In genomic region chr6:83043993-83044392, GRCm38 (mm10) we compare ENCODE assay signal across 24 mouse cellular contexts. TPM values are rescaled to one million over a fixed set of nuclear protein-coding genes. Genes with fewer than 3 reads are reported as not detected.
DNase-seq lines count a peak whose midpoint lies in the region; ATAC-seq and TF ChIP-seq lines count a peak whose summit lies in the region.
"Had no signal": no experiment of that assay in that cellular context is flagged by ENCODE, and none has a peak within 500 bp of the region (broad histone marks: within the 10 kb centered on the region; RNA-seq: fewer than 3 reads in every experiment).

No protein-coding gene starts in this region.

- H3K27ac ChIP-seq in heart, embryonic 12.5 days (ENCODE audit: poor library complexity, severe bottlenecking), result peak overlapping the region; percentile 66
- H3K27ac ChIP-seq in lung, embryonic 14.5 days (ENCODE audit: low read depth), result peak overlapping the region; percentile 24; the same call in 1 of the 2 replicates
- peak overlapping the region; percentile 57; the same call in 1 of the 2 replicates for H3K27ac ChIP-seq in brown adipose tissue, adult 24 weeks (replicated peaks; ENCODE audit: low read depth, low read length)
- H3K27ac ChIP-seq in stomach, postnatal 0 days (replicated peaks), result no peak overlapping the region
- H3K27ac ChIP-seq: forebrain, embryonic 13.5 days; heart, adult 2 months; hindbrain, embryonic 15.5 days; kidney, embryonic 15.5 days; layer of hippocampus, adult 2 months; left cerebral cortex, adult 2 months; liver, embryonic 12.5 days; midbrain, embryonic 12.5 days; neural tube, embryonic 13.5 days; stomach, embryonic 15.5 days had no signal

- intact Hi-C loops in heart, postnatal 36 days (cut with DNase I), result no loop called here

- 82% methylated on average over 5 of the region's 5 CpGs for WGBS in heart, embryonic 12.5 days
- WGBS in lung, embryonic 14.5 days, result 82% methylated on average over 5 of the region's 5 CpGs
- 89% methylated on average over 5 of the region's 5 CpGs for WGBS in lung, adult 2 months
- WGBS in stomach, postnatal 0 days, result 91% methylated on average over 5 of the region's 5 CpGs

- ATAC-seq in heart, embryonic 12.5 days (ENCODE audit: insufficient number of reproducible peaks, low FRiP score), result no peak
- ATAC-seq in lung, embryonic 14.5 days (ENCODE audit: insufficient read depth), result no peak
- peak; percentile 37; the same call in 1 of the 2 replicates for ATAC-seq in stomach, postnatal 0 days (ENCODE audit: low FRiP score, low TSS enrichment)
- ATAC-seq: CD4-positive, CD25-positive, alpha-beta regulatory T cell, adult 4 months; forebrain, embryonic 13.5 days; liver, embryonic 12.5 days had no signal

- H3K36me3 ChIP-seq in heart, embryonic 12.5 days, result no peaks in the 10 kb centered on the region
- 0 out of 2 replicates have a peak, but pooled peaks cover 8% of the 10 kb centered on the region for H3K36me3 ChIP-seq in lung, embryonic 14.5 days (ENCODE audit: insufficient read depth)
- no peaks in the 10 kb centered on the region for H3K36me3 ChIP-seq in stomach, postnatal 0 days (ENCODE audit: control insufficient read depth, insufficient read depth, low read length)
- H3K36me3 ChIP-seq: hindbrain, embryonic 15.5 days; kidney, embryonic 15.5 days; liver, embryonic 12.5 days; midbrain, embryonic 12.5 days; neural tube, embryonic 13.5 days; stomach, embryonic 15.5 days had no signal

- H3K4me2 ChIP-seq in heart, embryonic 12.5 days, result no peak overlapping the region
- H3K4me2 ChIP-seq in lung, embryonic 14.5 days, result no peak overlapping the region
- H3K4me2 ChIP-seq in stomach, postnatal 0 days (replicated peaks; ENCODE audit: low read depth), result no peak overlapping the region
- H3K4me2 ChIP-seq: forebrain, embryonic 13.5 days; hindbrain, embryonic 15.5 days; kidney, embryonic 15.5 days; liver, embryonic 12.5 days; midbrain, embryonic 12.5 days; neural tube, embryonic 13.5 days; stomach, embryonic 15.5 days had no signal

- H3K4me3 ChIP-seq in heart, embryonic 12.5 days, result no peak overlapping the region
- no peak overlapping the region for H3K4me3 ChIP-seq in lung, embryonic 14.5 days (ENCODE audit: low read depth, low read length)
- no peak overlapping the region for H3K4me3 ChIP-seq in lung, adult 2 months (replicated peaks; ENCODE audit: extremely low read depth, low read depth, low read length)
- H3K4me3 ChIP-seq in brown adipose tissue, adult 24 weeks (ENCODE audit: insufficient read depth, low read depth, low read length), result no peak overlapping the region
- no peak overlapping the region for H3K4me3 ChIP-seq in stomach, postnatal 0 days (ENCODE audit: low read depth, low read length)
- H3K4me3 ChIP-seq: forebrain, embryonic 13.5 days; heart, adult 2 months; hindbrain, embryonic 15.5 days; kidney, embryonic 15.5 days; layer of hippocampus, adult 2 months; left cerebral cortex, adult 2 months; liver, embryonic 12.5 days; midbrain, embryonic 12.5 days; neural tube, embryonic 13.5 days; stomach, embryonic 15.5 days had no signal

- no peak overlapping the region for H3K9ac ChIP-seq in heart, embryonic 12.5 days
- H3K9ac ChIP-seq in lung, embryonic 14.5 days, result no peak overlapping the region
- H3K9ac ChIP-seq in stomach, postnatal 0 days (ENCODE audit: low read length), result no peak overlapping the region
- H3K9ac ChIP-seq: forebrain, embryonic 13.5 days; hindbrain, embryonic 15.5 days; kidney, embryonic 15.5 days; liver, embryonic 12.5 days; liver, postnatal 0 days; midbrain, embryonic 12.5 days; neural tube, embryonic 13.5 days; stomach, embryonic 15.5 days had no signal

- no peak for TF ChIP-seq EP300 in stomach, postnatal 0 days (optimal IDR thresholded peaks at IDR 0.05)

- no peak for DNase-seq in heart, postnatal 36 days
- no peak for DNase-seq in lung, embryonic 14.5 days
- no peak for DNase-seq in lung, adult 2 months
- DNase-seq in stomach, postnatal 0 days (ENCODE audit: low spot score), result no peak
- DNase-seq in spleen, adult 18-20 months, result no peak
- DNase-seq: adrenal gland, postnatal 25 days; cerebellum, adult 8-10 months; cerebellum, postnatal 25 days; gastrocnemius, postnatal 36 days; liver, postnatal 0 days; thymus, postnatal 14 days had no signal

- peaks cover 20% of the 10 kb centered on the region for H3K4me1 ChIP-seq in heart, embryonic 12.5 days (replicated peaks)
- no peaks in the 10 kb centered on the region for H3K4me1 ChIP-seq in lung, embryonic 14.5 days (ENCODE audit: insufficient read depth)
- no peaks in the 10 kb centered on the region for H3K4me1 ChIP-seq in lung, adult 2 months (ENCODE audit: control insufficient read depth, insufficient read depth, low read length)
- H3K4me1 ChIP-seq in brown adipose tissue, adult 24 weeks (ENCODE audit: control insufficient read depth, insufficient read depth, insufficient read length, low read length), result no peaks in the 10 kb centered on the region; the same call in 1 of the 2 replicates
- no peaks in the 10 kb centered on the region for H3K4me1 ChIP-seq in stomach, postnatal 0 days (replicated peaks; ENCODE audit: control insufficient read depth, insufficient read depth)
- H3K4me1 ChIP-seq: forebrain, embryonic 13.5 days; hindbrain, embryonic 15.5 days; kidney, embryonic 15.5 days; midbrain, embryonic 12.5 days; neural tube, embryonic 13.5 days; stomach, embryonic 15.5 days had no signal

- peaks cover 64% of the 10 kb centered on the region for H3K27me3 ChIP-seq in heart, embryonic 12.5 days (replicated peaks)
- H3K27me3 ChIP-seq in lung, embryonic 14.5 days (ENCODE audit: insufficient read depth, low read length), result no peaks in the 10 kb centered on the region
- H3K27me3 ChIP-seq in stomach, postnatal 0 days (ENCODE audit: control insufficient read depth, insufficient read depth, low read length), result no peaks in the 10 kb centered on the region
- H3K27me3 ChIP-seq: forebrain, embryonic 13.5 days; hindbrain, embryonic 15.5 days; kidney, embryonic 15.5 days; liver, embryonic 12.5 days; midbrain, embryonic 12.5 days; neural tube, embryonic 13.5 days; stomach, embryonic 15.5 days had no signal

- TF ChIP-seq POLR2A in lung, adult 2 months (IDR thresholded peaks at IDR 0.05; ENCODE audit: borderline replicate concordance, extremely low read depth, low read depth, low read length), result no peak

- no peak for TF ChIP-seq CTCF in lung, embryonic 14.5 days (IDR thresholded peaks at IDR 0.05; ENCODE audit: low read depth)
- TF ChIP-seq CTCF in lung, adult 2 months (IDR thresholded peaks at IDR 0.05; ENCODE audit: insufficient read depth, low read length), result no peak
- TF ChIP-seq CTCF in stomach, postnatal 0 days (IDR thresholded peaks at IDR 0.05; ENCODE audit: low read depth), result no peak

- H3K9me3 ChIP-seq in heart, embryonic 12.5 days (replicated peaks), result no peaks in the 10 kb centered on the region
- no peaks in the 10 kb centered on the region for H3K9me3 ChIP-seq in lung, embryonic 14.5 days (ENCODE audit: low read depth, low read length)
- no peaks in the 10 kb centered on the region for H3K9me3 ChIP-seq in stomach, postnatal 0 days (ENCODE audit: control insufficient read depth, low read length)
- H3K9me3 ChIP-seq: forebrain, embryonic 13.5 days; hindbrain, embryonic 15.5 days; kidney, embryonic 15.5 days; liver, embryonic 12.5 days; midbrain, embryonic 12.5 days; neural tube, embryonic 13.5 days; stomach, embryonic 15.5 days had no signal

RNA-seq across cellular contexts. Expression of gene Loxl3, which starts 10.0 kb away (rescaled TPM):
- polyA plus RNA-seq in heart, embryonic 12.5 days (2016; fragmentation: Nextera tagmentation; extraction: Ambion mirVana), result 5.7 and 8.0 TPM in 2 replicates
- 1 to 10 TPM; 2.9 to 3.1 TPM for total RNA-seq in heart, postnatal 36 days (2021)
- polyA plus RNA-seq in lung, embryonic 14.5 days (2014; fragmentation: Nextera tagmentation; extraction: Ambion mirVana), result 19.5 and 19.8 TPM in 2 replicates
- 6.7 and 8.5 TPM in 2 replicates for polyA plus RNA-seq in lung, adult 2 months (2012; rRNA removed)
- polyA plus RNA-seq in brown adipose tissue, adult 24 weeks (2012; ENCODE audit: insufficient read depth, insufficient read length, missing spikeins), result 0.63 and 1.6 TPM in 2 replicates
- polyA plus RNA-seq in stomach, postnatal 0 days (2015; fragmentation: Nextera tagmentation; extraction: Ambion mirVana), result 5.5 and 6.1 TPM in 2 replicates

RNA-seq across cellular contexts. Expression of gene Aup1, which starts 10.3 kb away (rescaled TPM):
- polyA plus RNA-seq in heart, embryonic 12.5 days (2016; fragmentation: Nextera tagmentation; extraction: Ambion mirVana), result 120 and 131 TPM in 2 replicates
- total RNA-seq in heart, postnatal 36 days (2021), result 10 to 100 TPM; 78.1 to 82.2 TPM
- 134 and 144 TPM in 2 replicates for polyA plus RNA-seq in lung, embryonic 14.5 days (2014; fragmentation: Nextera tagmentation; extraction: Ambion mirVana)
- polyA plus RNA-seq in lung, adult 2 months (2012; rRNA removed), result 389 and 538 TPM in 2 replicates
- 78.0 and 97.2 TPM in 2 replicates for polyA plus RNA-seq in brown adipose tissue, adult 24 weeks (2012; ENCODE audit: insufficient read depth, insufficient read length, missing spikeins)
- 135 and 150 TPM in 2 replicates for polyA plus RNA-seq in stomach, postnatal 0 days (2015; fragmentation: Nextera tagmentation; extraction: Ambion mirVana)

RNA-seq across cellular contexts. Expression of gene Dok1, which starts 10.7 kb away (rescaled TPM):
- 8.1 and 11.3 TPM in 2 replicates for polyA plus RNA-seq in heart, embryonic 12.5 days (2016; fragmentation: Nextera tagmentation; extraction: Ambion mirVana)
- 1 to 10 TPM; 2.8 to 4.3 TPM for total RNA-seq in heart, postnatal 36 days (2021)
- polyA plus RNA-seq in lung, embryonic 14.5 days (2014; fragmentation: Nextera tagmentation; extraction: Ambion mirVana), result 11.9 and 12.0 TPM in 2 replicates
- 12.6 and 15.1 TPM in 2 replicates for polyA plus RNA-seq in lung, adult 2 months (2012; rRNA removed)
- 1.3 and 1.5 TPM in 2 replicates for polyA plus RNA-seq in brown adipose tissue, adult 24 weeks (2012; ENCODE audit: insufficient read depth, insufficient read length, missing spikeins)
- polyA plus RNA-seq in stomach, postnatal 0 days (2015; fragmentation: Nextera tagmentation; extraction: Ambion mirVana), result 8.3 TPM in 2 replicates

RNA-seq across cellular contexts. Expression of gene Htra2, which starts 11.1 kb away (rescaled TPM):
- 86.7 and 86.9 TPM in 2 replicates for polyA plus RNA-seq in heart, embryonic 12.5 days (2016; fragmentation: Nextera tagmentation; extraction: Ambion mirVana)
- 10 to 100 TPM; 34.2 to 35.4 TPM for total RNA-seq in heart, postnatal 36 days (2021)
- polyA plus RNA-seq in lung, embryonic 14.5 days (2014; fragmentation: Nextera tagmentation; extraction: Ambion mirVana), result 44.0 and 45.0 TPM in 2 replicates
- polyA plus RNA-seq in lung, adult 2 months (2012; rRNA removed), result 47.7 and 49.3 TPM in 2 replicates
- polyA plus RNA-seq in brown adipose tissue, adult 24 weeks (2012; ENCODE audit: insufficient read depth, insufficient read length, missing spikeins), result 42.8 and 48.9 TPM in 2 replicates
- 31.3 and 35.7 TPM in 2 replicates for polyA plus RNA-seq in stomach, postnatal 0 days (2015; fragmentation: Nextera tagmentation; extraction: Ambion mirVana)

RNA-seq across cellular contexts. Expression of gene Dqx1, which starts 13.7 kb away (rescaled TPM):
- 0.48 and 0.64 TPM in 2 replicates for polyA plus RNA-seq in heart, embryonic 12.5 days (2016; fragmentation: Nextera tagmentation; extraction: Ambion mirVana)
- total RNA-seq in heart, postnatal 36 days (2021), result under 1 TPM; 0.65 to 0.89 TPM
- 0.62 and 1.3 TPM in 2 replicates for polyA plus RNA-seq in lung, embryonic 14.5 days (2014; fragmentation: Nextera tagmentation; extraction: Ambion mirVana)
- polyA plus RNA-seq in lung, adult 2 months (2012; rRNA removed), result 3.6 and 4.3 TPM in 2 replicates
- polyA plus RNA-seq in brown adipose tissue, adult 24 weeks (2012; ENCODE audit: insufficient read depth, insufficient read length, missing spikeins), result 0.79 TPM in 1 of 2 replicates, not detected in the other
- polyA plus RNA-seq in stomach, postnatal 0 days (2015; fragmentation: Nextera tagmentation; extraction: Ambion mirVana), result 5.4 and 5.8 TPM in 2 replicates
